Mouse (Mus musculus) liver, postnatal 0 days (tissue): ENCODE measurements around the gene Vmn2r113.
"Not testable (repeated sequence)": the region's sequence is repeated elsewhere in the genome, so short reads cannot be mapped to it uniquely, and the experiment has no call there.

Experiments used
- CTCF ChIP-seq: sonication (generic); IDR thresholded peaks from 2 replicates; pipeline ENCODE4 v1.5.1; 2016; ENCODE audit warnings: antibody characterized with exemption, low read depth
- EP300 ChIP-seq: IDR thresholded peaks from 2 replicates; pipeline ENCODE4 v1.6.1; 2016; ENCODE audit warnings: antibody characterized with exemption, low read depth, mild to moderate bottlenecking

DNA sequence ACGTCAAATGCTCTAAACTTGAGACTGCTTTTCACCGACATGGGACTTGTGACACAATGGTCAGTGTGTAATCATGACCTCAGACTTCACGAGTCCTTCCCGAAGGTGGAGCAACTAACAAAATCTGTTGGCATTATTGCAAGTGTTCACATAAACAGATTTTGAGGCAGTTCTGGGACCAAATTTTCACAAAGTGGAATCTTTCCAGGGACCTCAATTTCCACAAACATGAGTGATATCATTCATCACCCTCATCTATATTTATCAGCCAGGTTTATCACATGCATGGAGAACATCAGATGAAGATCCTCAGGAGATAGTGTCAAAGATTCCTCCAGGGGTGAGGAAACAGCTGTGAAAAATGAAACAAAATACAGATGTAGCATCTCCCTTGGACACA lies at the start of gene Vmn2r113:
- not testable (repeated sequence) for TF ChIP-seq CTCF, EP300
